Mouse (Mus musculus) right cerebral cortex, postnatal 4 days (tissue): ENCODE measurements around the gene 3830406C13Rik.

Experiments used
- DNase-seq: peaks from one replicate; pipeline ENCODE4 v3.0.0-alpha.2; 2022

3830406C13Rik gene

DNA sequence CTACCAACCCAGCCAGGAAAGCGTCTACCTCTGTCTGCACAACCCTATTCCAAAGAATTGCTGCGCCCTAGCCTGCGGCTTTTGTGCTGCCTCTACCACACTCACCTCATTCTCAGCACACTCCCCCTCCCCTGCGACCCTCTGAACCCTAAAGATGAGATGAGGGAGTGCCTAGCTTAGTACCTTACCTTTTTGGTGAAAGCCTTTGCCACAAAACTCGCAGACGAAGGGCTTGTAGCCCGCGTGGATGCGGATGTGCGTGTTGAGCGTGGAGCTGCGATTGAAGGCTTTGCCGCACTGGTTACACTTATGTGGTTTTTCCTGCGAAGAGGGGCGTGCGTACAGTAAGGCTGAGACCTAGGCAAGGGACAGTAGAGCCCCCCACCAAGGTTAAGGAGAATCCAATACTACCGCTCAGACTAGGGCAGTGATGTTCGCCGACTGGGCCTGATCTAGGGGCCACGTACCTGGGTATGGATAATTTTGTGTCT is 59.5 kb downstream of the 3830406C13Rik start:
- DNase-seq: no peak

DNA sequence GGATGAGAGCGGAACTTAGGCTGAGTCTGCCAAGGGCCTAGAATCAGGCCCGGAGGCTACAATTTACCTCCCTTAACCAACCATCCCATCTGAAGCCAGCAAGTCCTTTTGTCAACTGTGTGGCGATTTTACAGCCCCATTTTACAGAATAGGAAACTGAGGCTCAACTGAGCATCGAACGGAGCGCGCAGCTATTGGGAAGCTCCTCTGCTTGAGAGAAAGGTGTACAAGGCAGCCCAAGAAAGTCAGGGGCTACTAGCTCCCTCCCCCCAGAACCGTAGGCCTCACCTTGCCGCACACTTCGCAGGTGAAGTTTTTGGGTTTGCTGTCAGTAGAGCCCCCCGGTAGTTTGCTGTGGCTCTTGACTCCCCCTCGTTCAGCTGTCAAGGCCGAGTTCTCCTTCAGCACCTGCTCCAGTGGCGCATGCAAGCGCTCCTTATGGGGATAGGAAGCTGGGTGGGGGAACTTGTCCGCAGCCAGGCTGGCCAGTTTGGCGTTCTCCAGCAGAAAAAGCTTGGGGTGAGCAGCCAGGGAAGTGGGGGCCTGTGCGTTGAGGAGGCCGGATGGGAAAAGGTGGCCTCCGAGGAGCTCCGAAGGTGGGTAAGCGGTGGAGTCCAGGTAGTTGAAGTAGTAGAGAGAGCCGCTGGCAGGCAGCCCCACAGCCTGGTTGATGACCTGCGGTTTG is 60.2 kb downstream of the 3830406C13Rik start:
- DNase-seq: no peak

DNA sequence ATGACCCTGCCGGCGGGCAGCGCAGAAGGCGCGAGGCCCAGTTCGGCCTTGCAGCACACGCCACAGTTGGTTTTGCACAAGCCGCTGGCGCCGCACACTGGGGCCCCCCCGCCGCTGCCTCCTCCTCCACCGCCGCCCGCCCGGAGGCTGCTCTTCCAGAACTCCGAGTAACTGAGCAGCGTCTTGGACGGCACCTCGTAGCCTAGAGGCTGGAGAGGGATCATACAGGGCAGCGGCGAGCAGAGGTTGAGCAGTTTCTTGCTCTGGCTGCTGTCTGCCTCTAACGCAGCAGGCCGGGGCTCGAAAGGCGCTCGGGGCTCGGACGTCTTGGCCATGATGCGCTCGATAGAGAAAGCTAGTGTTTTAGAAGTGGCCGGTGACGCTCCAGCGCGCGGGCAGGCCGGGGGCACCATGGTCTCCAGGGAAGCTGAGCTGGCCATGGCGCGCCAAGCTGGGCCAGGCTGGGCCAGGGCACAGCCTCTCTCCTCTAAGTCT is 60.8 kb downstream of the 3830406C13Rik start:
- no peak for DNase-seq

DNA sequence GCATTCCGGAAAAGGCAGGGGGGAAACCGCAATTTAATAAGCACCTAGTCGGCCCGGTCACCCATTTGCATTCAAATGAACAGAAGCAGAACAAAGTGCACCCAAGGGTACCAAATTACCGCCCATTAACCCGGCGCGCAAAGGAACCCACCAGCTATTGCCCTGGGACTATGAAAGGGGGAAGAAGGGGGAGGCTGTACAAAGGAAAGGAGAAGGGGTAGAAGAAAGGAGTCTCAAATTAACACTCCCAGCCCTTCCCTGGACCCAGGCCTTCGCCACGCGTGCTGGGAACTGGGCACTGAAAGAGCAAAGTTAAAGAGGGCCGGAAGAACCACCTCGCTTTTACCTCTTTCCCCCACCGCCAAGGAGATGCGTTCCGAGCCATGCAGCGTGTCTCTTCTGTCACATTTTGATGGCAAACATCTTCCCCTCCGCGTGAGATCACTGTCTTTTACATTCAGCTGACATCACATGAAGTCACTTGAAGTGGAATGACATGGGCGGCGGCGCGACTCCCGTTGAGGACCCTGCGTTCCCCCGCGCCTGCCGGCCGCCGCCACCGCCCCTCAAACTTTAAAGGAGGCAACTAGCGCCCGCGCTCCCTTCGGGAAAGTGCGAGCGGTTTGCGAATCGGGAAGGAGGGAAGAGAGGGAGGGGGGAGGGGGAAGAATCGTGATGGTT is 61.4 kb downstream of the 3830406C13Rik start:
- no peak for DNase-seq

DNA sequence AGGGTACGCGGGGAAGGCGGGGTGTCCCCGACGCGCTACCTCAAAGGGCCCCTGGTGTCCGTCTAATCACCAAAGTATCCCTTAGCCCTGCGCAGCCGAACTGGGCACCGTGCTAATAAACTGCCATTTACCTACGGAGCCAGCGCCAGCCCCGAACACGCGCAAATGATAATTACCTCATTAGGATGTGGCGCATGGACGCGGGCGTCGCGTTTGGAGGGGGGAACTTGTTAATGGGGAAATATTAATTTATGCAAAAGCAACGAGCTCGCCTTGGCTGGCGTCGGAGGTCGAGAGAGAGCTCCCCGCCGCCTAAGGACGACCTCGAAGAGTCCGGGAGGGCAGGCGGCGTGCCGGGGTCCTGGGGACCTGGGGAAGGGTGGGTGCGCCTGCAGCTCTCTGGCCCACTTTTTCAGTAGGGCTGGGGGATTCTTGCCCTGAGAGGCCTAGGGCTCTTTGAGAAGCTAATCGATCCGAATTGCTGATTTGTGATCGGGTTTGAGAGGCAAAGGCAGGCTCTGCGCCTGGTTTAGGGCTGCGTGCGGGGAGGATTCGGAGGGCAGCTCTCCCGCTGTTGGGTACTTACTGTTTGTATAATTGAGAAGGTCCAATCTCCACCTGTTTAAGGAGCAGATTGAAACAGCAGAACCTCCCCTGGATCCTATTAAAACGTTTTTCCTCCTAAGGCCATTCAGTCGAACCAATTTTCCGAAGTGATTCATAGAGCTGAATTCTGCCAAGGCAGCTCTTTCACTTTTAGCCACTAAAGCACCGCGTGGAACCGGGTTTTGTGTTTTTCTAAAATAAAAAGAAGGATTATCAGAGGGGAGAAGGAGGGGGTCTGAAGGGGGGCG is 62.3 kb downstream of the 3830406C13Rik start:
- no peak for DNase-seq

DNA sequence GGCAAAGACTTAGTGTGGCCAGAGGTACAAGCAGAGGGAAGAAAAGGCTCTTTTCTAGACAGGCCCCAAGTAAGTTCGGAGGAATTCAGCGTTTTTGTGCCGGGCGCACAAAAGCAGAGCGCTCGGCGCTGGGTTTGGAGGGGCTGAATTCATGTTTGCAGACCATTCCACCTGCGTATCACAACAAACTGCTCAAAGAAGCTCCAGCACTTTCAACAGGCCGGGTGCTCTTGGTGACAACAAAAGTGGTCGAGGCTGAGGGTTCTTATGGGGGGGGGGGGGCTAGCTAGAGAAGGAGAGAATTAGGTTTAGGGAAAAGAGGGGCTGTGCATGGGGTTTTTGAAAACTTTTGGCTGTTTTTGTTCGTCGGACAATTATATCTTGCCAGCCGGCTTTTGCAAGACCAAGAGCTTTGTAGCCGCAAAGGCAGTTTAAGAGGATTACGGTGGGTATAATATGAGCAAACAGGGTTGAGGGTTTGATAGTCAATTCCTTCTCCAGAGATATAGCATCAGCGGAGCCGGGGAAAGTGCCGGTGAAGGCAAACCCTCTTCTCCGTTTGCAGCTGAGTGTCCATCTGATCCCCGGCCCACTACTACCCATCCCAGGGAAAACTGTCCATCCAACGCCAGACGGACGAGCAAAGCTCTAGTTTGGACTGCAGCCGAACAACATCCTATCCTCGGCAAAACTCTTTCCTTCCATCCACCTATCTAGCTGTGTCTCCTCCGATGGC is 63.1 kb downstream of the 3830406C13Rik start:
- no peak for DNase-seq

DNA sequence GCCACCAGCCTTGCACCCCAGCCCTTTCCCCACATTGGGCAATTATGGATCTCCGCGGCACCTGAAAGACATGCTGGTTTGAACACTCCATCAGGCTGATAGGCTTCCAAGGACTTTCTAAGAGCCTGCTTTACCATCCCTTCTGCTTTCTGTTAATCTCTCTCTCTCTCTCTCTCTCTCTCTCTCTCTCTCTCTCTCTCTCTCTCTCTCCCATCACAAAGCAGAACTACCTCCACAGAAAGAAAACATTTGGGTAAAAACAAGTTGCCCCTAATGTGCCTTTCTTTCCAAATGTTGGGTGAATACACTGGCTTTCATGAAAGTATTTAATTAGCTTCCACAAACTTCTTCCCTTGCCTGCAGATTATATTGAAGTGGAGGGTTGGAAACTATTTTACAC is 64.1 kb downstream of the 3830406C13Rik start, which contains the start of gene Fezf2:
TSS of gene Fezf2 (minus strand) at position 101 of the 400 bp plus-strand sequence.
- no peak for DNase-seq

DNA sequence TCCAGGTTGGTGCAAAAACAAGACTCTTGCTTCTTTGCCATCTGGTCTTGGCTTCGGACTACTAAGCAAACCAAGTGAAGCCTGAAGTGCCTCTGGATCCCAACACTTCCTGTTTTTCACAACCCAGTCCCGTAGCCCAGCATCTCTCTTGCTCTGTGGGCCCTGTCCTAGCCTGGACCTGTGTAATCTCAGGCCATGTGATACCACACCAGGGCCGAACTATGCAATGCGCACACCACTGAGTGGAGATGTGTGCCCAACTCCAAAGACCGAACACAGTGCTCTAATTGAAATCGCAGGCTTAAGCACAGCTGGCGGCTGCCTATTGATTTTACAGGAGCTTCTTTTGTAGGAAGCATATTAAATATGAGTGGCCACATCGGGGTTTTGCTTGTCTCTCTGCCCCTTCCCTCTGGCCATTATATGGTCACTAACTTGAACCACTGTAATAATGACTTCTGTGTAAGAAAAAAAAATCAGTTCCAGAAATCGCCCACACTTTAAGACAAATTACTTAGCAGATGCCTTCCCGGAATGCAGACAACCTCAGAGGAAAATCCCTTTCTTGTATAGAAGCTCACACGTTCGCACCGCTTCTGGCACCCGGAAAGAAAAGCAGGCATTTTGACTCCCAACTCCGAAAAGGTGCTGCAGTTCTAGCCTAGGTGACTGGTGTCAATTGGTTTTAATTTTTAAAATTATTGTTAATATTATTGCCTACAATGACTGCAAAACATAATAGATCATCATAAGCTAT is 65.5 kb downstream of the 3830406C13Rik start:
- no peak for DNase-seq

DNA sequence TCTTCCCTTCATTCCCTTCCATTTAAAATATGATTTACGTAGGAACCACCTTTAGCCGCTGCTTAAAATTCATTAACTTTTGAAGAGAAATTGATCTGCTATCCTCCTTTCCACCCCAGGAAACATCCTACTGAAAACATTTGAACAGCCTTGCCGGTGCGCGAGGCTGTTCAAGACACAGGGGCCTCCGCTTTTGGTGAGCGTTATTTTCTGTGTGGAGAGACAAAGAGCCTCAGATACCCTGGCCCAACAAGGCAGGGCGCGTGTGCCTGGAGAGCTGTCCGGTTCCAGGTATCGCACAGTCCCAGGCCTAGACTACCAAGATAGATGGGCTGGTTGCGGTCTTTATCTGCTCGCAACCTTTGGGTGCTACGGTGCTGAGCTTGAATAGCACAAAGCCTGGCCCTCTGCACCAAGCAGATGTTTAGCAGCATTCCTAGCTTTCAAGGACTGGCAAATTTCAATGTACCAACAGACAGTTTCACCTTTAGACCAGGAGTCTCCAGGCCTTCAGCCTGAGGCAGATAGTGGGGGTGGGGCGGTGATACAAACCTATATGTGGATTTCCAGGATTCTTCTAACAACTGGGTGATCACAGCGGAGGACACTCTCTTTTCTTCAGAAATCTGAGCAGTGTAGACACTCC is 66.4 kb downstream of the 3830406C13Rik start:
- DNase-seq: no peak
